Mouse (Mus musculus) kidney, adult 9 months (tissue): Measurements from ENCODE around the gene Myo1c.
A peak's percentile ranks its signal among the peaks of the same experiment; 100 is the strongest.
"Not testable (repeated sequence)": the region's sequence is repeated elsewhere in the genome, so short reads cannot be mapped to it uniquely, and the experiment has no call there.

Experiments
- DNase-seq: peaks from one replicate; pipeline ENCODE4 v3.0.0; 2022

Gene Myo1c

DNA sequence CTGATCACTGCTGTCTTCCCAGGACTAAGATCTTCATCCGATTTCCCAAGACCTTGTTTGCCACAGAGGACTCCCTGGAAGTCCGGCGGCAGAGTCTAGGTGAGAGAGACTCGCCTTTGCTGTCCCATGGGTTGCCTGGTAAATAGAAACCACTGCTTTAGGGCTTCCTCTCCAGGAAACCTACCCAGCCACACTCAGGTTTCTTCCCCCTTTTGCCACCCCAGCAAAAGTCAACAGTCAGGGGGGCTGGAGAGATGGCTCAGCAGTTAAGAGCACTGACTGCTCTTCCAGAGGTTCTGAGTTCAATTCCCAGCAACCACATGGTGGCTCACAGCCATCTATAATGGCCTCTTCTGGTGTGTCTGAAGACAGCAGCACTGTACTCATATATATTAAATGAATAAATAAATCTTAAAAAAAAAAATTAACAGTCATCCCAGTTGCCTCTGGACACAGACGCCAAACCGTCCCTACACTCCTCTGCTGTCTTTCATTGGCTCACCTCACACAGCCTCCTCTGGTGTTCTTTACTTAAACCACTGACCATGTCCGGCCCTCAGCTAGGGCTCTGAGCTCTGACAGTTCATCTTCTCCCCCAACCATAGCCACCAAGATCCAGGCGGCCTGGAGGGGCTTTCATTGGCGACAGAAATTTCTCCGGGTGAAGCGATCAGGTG is 19.0 kb downstream of the Myo1c start:
- DNase-seq, result no peak

- no peak for DNase-seq
Observed at GRCm38 (mm10) chr11:75669853-75670200, 19.5 kb downstream of the Myo1c start.

- DNase-seq, result no peak
Observed at GRCm38 (mm10) chr11:75671426-75672180, 21.3 kb downstream of the Myo1c start.

DNA sequence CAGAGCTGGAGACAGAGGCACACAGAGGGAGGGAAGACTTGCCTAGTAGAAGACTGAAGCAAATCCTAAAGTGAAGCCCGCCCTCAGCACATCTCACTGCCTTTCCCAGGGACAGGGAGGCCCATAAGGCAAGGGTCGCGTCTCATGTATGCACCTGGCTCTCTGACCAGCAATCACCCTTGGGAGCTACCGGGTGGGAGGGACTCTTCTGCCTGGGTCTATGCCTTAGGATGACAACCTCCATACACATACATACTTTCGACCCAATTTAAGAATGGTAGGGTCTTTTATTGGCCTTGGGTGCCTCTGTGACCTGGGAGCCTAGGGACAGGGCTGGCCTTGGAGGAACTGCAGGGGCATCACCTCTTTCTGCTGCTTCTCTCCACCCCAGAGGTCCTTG is 23.1 kb downstream of the Myo1c start:
- no peak for DNase-seq

- no peak for DNase-seq
Observed at GRCm38 (mm10) chr11:75674875-75675274, 24.6 kb downstream of the Myo1c start.

GRCm38 (mm10) chr11:75677881-75678746 is 27.8 kb downstream of the Myo1c start:
- no peak for DNase-seq

- DNase-seq, result peak; percentile 99
Observed at GRCm38 (mm10) chr11:75678747-75679438, 28.6 kb downstream of the Myo1c start, which contains the start of gene Crk. TSS of gene Crk (plus strand) at chr11:75679259.

- DNase-seq, result peak; percentile 71
Observed at GRCm38 (mm10) chr11:75679439-75680171, 29.3 kb downstream of the Myo1c start.

DNA sequence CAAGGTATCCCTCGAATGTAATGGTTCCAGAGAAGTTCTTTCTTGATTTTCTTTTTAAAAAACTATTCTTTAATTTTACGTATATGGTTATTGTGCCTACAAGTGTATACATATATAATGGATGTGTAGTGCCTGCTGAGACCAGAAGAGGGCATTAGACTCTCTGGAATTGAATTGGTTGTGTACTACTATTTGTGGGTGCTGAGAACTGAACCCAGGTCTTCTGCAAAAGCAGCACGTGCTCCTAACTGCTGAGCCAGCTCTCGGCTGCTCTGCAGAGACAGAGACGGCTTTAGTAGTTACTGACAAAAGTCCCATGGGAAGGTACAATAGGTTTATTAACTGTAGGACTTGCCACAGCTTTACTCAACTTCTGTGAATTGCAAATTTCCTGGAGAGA is 34.2 kb downstream of the Myo1c start:
- no peak for DNase-seq

GRCm38 (mm10) chr11:75684956-75685355 is 34.7 kb downstream of the Myo1c start:
- no peak for DNase-seq

GRCm38 (mm10) chr11:75687343-75687993 is 37.2 kb downstream of the Myo1c start:
- DNase-seq, result peak; percentile 62

DNA sequence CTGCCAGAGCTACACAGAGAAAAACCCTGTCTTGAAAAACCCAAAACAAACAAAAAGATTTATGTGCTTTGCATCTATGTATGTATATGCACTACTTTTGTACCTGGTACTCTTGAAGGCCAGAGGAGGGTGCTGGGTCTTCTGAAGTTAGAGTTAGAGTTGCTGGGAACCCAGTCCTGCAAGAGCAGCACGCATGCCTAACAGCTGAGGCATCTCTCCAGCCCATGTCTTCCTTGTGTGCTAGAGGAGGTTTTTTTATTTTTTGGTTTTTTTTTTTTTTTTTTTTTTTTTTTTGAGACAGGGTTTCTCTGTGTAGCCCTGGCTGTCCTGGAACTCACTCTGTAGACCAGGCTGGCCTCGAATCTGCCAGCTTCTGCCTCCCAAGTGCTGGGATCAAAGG is 37.8 kb downstream of the Myo1c start:
- no peak for DNase-seq

DNA sequence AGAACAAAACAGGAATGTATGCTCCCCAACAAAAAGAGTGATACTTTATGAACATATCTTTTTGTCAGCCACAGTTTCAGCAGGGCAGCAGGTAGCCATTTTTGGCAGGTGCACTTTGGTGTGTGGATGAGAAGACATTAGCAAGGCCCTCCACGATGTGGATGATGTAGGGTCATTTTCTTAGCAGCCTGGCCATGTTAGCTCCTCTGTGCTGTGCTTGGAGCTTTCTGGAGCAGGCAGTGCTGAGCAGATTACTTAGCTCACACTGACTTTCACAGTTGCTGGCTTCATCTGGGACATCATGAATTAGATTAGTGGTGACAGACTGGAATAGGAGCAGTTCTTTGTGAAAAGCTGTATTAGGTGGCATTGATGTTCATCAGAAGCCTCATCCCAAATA is 39.7 kb downstream of the Myo1c start:
- no peak for DNase-seq

- DNase-seq, result no peak
Observed at GRCm38 (mm10) chr11:75691047-75691446, 40.7 kb downstream of the Myo1c start.

DNA sequence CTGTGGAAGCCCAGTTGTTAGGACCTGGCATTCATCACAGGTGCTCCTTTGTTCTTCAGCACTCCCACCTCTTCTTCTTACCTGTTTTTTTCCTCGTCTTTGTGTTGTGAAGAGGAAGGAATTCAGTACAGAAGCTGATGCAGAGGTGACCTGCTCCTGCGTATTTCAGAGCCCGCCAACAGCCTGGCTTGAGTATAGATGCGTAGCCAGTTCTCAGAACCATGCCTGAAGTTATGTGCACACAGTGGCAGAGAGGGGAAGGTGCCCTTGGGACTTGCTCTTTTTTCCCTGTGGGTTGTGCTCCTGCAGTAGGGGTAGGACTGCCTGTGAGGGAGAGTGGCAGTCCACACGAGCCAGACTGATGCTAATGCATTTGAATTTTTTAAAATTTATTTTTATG is 43.3 kb downstream of the Myo1c start:
- no peak for DNase-seq

- not testable (repeated sequence) for DNase-seq
Observed at GRCm38 (mm10) chr11:75697464-75697863, 47.2 kb downstream of the Myo1c start.

GRCm38 (mm10) chr11:75700557-75700956 is 50.3 kb downstream of the Myo1c start:
- no peak for DNase-seq

GRCm38 (mm10) chr11:75702761-75703160 is 52.5 kb downstream of the Myo1c start:
- no peak for DNase-seq

- no peak for DNase-seq
Observed at GRCm38 (mm10) chr11:75703748-75704147, 53.4 kb downstream of the Myo1c start.

- DNase-seq, result peak; percentile 53
Observed at GRCm38 (mm10) chr11:75713949-75714348, 63.6 kb downstream of the Myo1c start.

DNA sequence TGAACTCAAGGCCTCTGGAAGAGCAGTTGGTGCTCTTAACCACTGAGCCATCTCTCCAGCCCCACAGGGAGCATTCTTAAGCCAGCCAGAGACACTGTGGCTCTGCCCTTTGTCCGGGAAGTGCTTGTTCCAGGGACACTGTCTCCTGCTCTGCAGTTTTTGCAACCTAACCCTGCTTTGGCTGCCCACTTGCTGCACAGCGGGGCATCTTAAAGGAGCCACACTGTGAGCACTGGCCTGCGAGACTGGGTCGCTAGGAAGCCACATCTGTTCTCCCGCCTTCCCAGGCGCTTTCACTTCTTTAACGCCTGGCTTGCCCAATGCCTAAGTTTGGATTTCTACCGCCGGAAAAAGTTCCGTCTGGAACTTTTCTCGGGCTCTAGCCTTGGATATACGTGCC is 65.3 kb downstream of the Myo1c start:
- DNase-seq, result no peak
